Mouse (Mus musculus): ENCODE results near the gene Tars2. TPM values are rescaled to one million over a fixed set of nuclear protein-coding genes. Genes with fewer than 3 reads are reported as not detected.
"Not testable (repeated sequence)": the region's sequence is repeated elsewhere in the genome, so short reads cannot be mapped to it uniquely, and the experiment has no call there.

The Tars2 gene
- total RNA-seq, 2 experiments from 2014 or later, result 25.9 to 26.9 TPM

- no peak for DNase-seq
These were observed 65.0 kb downstream of the Tars2 start for GRCm38 (mm10) chr3:95694808-95695703.

DNA sequence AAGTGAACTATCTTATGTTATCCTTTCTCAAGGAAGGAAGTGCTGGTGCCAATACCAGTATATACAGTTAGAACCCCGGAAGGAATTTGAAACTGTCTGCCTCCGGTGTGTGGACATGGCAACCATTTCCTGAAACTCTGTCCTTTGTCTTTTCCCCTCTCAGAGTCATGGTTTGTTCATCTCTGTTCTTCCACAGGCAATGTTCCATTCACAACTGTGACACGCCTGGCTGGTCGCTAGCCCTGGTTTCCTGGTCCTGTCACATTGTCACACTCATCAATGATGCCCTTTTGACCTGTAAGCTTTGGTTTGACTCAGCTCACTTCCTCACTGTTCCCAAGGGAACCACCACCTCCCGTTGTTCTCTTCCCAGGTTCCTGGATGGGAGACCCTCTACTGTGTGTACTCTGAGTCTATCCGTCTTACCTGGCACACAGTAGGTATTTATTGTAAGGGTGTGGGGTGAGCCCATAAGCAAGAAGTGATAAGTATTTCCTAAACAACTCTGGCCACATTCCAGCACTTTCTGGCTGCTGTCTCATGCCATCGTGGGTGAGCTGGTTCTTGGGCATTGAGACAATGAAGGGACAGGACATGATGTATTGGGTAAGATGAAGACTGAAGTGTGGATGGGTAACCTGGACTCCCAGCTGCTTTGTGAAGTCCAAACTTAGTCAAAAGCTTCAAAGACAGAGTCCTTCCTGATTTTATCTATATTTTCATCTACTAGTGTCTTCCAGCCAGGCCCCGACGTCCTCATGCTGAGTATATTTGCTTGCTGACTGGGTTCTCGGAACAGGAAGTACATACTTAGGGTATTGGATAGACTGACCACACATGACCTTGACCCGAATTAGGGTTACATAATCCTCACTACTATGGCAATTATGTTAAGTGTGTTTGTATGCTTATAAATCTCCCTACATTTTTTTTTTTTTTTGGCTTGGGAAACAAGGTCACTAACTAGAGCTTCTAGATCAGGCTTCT is 65.9 kb downstream of the Tars2 start:
- no peak for DNase-seq

DNA sequence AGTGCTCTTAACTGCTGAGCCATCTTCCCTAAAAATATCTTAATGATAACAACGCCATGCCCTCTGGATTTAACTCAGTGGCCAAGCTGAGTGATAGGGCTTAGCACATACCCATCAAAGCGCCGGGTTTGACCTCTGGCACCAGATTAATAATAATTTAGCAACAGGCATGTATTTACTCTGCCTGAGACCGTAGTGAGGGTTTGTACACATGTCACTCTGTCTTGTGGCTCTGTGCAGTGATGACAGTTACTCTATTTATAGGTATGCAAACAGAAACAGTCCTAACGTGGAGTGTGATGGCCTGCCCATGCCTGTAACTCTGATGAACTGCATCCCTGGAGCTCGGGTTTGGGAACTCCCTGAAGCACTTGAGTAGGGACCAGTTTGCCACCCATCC is 67.3 kb downstream of the Tars2 start:
- DNase-seq, result peak; percentile 66

DNA sequence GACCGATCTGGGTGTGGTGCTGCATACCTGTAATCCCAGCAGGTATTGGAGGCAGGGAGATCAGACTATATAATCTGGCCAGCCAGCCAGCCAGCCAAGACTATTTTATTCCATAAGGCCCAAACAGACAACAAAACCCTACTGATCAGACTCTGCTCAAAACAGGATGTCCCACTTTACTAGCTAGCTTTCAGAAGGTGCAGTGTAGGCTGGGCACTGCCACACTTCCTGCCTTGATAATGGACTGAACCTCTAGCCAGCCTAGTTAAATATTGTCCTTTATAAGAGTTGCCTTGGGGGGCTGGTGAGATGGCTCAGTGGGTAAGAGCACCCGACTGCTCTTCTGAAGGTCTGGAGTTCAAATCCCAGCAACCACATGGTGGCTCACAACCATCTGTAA is 69.5 kb downstream of the Tars2 start:
- DNase-seq, result not testable (repeated sequence)

Small RNAs within 50 kb of the gene (microRNA-seq; reads per million reads assigned to microRNA genes)
- gene Mir7014 (ENCODE audit: borderline replicate concordance in 2 of 2), result 0 reads per million in 2 experiments

Other genes starting within 250 kb of the Tars2 start
- 1 to 10 TPM; 3.2 to 3.3 TPM for gene Ctss, start 233.4 kb downstream of the Tars2 start, total RNA-seq (2021)
- gene Hormad1, start 200.5 kb downstream of the Tars2 start, total RNA-seq (2021), result not detected
- gene Golph3l, start 171.3 kb downstream of the Tars2 start, total RNA-seq (2021), result 10 to 100 TPM; 10.2 to 11.0 TPM
- gene Ensa, start 135.2 kb downstream of the Tars2 start, total RNA-seq (2021), result 10 to 100 TPM; 92.1 to 93.9 TPM
- gene Mcl1, start 101.4 kb downstream of the Tars2 start, total RNA-seq (2021), result 100 to 1,000 TPM; 111 to 133 TPM
- gene Adamtsl4, start 72.3 kb downstream of the Tars2 start, total RNA-seq (2021), result 10 to 100 TPM; 21.3 to 37.2 TPM
- gene Ecm1, start 20.6 kb downstream of the Tars2 start, total RNA-seq (2021), result 10 to 100 TPM; 14.0 to 26.6 TPM
- 10 to 100 TPM; 27.1 to 28.2 TPM for gene Rprd2, start 58.7 kb upstream of the Tars2 start, total RNA-seq (2021)
- gene Prpf3, start 95.7 kb upstream of the Tars2 start, total RNA-seq (2021), result 10 to 100 TPM; 11.8 to 17.6 TPM
- gene Mrps21, start 111.3 kb upstream of the Tars2 start, total RNA-seq (2021), result 100 to 1,000 TPM; 277 to 284 TPM
- gene Ciart, start 122.0 kb upstream of the Tars2 start, total RNA-seq (2021), result 1 to 10 TPM in 1 of 2 experiments, under 1 TPM in 1; 0.82 to 7.7 TPM
- gene BC028528, start 131.8 kb upstream of the Tars2 start, total RNA-seq (2021), result 1 to 10 TPM; 2.8 to 3.7 TPM
- 10 to 100 TPM; 43.9 to 51.9 TPM for gene Aph1a, start 133.8 kb upstream of the Tars2 start, total RNA-seq (2021)
- 10 to 100 TPM; 78.0 to 92.8 TPM for gene Car14, start 144.5 kb upstream of the Tars2 start, total RNA-seq (2021)
- gene Anp32e, start 169.0 kb upstream of the Tars2 start, total RNA-seq (2021), result 10 to 100 TPM; 67.4 to 69.1 TPM
- 10 to 100 TPM; 23.2 to 39.8 TPM for gene Plekho1, start 235.8 kb upstream of the Tars2 start, total RNA-seq (2021)